Mouse (Mus musculus) limb, embryonic 13.5 days (tissue): ENCODE data around the gene Rsph1. TPM values are rescaled to one million over a fixed set of nuclear protein-coding genes. Genes with fewer than 3 reads are reported as not detected.

Experiments
- ATAC-seq: fragments of 200-750 bp; cut with Nextera tagmentation; 2 replicates; pipeline ENCODE4 v1.8.0; 2017; ENCODE audit warnings: low read depth, moderate number of reproducible peaks, moderate TSS enrichment; ENCODE audit not compliant: low FRiP score
- H3K27ac ChIP-seq: fragments of 300-500 bp; sonication (generic); 2 replicates; pipeline ENCODE4 v1.5.1; 2015; ENCODE audit warnings: inconsistent platforms, mild to moderate bottlenecking, moderate library complexity
- H3K27me3 ChIP-seq: fragments of 300-500 bp; sonication (generic); 2 replicates; pipeline ENCODE4 v1.6.1; 2015; ENCODE audit warnings: mild to moderate bottlenecking, inconsistent platforms
- H3K36me3 ChIP-seq: fragments of 300-500 bp; sonication (generic); 2 replicates; pipeline ENCODE4 v1.6.1; 2015; ENCODE audit warnings: inconsistent platforms, mild to moderate bottlenecking, moderate library complexity
- H3K4me1 ChIP-seq: fragments of 300-500 bp; sonication (generic); 2 replicates; pipeline ENCODE4 v1.6.1; 2015; ENCODE audit warnings: inconsistent platforms
- H3K4me2 ChIP-seq: fragments of 300-500 bp; sonication (generic); replicated peaks from 2 replicates; pipeline ENCODE4 v1.6.1; 2015; ENCODE audit warnings: inconsistent platforms, mild to moderate bottlenecking, moderate library complexity
- H3K4me3 ChIP-seq: fragments of 300-500 bp; sonication (generic); 2 replicates; pipeline ENCODE4 v1.5.1; 2015; ENCODE audit warnings: moderate library complexity, mild to moderate bottlenecking, inconsistent platforms
- H3K9ac ChIP-seq: fragments of 300-500 bp; sonication (generic); 2 replicates; pipeline ENCODE4 v1.6.1; 2015; ENCODE audit warnings: mild to moderate bottlenecking, inconsistent platforms
- H3K9me3 ChIP-seq: fragments of 300-500 bp; sonication (generic); 2 replicates; pipeline ENCODE4 v1.6.1; 2016; ENCODE audit warnings: inconsistent platforms
- WGBS: fragments of 180-500 bp; shearing (Covaris S2); methylation state at CpG from one replicate; pipeline ENCODE4 v1.1.7; 2015; 5-methylcytosine and 5-hydroxymethylcytosine counted together
- polyA plus RNA-seq: library from polyadenylated mRNA; unstranded; fragments of >200 nt; fragmentation: Nextera tagmentation; extraction: Ambion mirVana; gene quantifications from 2 replicates; pipeline ENCODE4 v1.2.1, GENCODE M21; 2015

Rsph1 gene
- polyA plus RNA-seq, 1 experiment from 2014 or later = 0.48 TPM

GRCm38 (mm10) chr17:31285867-31286266 lies 8.7 kb upstream of the Rsph1 start:
- no peak for ATAC-seq
- 85% methylated on average over 2 of the region's 2 CpGs for WGBS

DNA sequence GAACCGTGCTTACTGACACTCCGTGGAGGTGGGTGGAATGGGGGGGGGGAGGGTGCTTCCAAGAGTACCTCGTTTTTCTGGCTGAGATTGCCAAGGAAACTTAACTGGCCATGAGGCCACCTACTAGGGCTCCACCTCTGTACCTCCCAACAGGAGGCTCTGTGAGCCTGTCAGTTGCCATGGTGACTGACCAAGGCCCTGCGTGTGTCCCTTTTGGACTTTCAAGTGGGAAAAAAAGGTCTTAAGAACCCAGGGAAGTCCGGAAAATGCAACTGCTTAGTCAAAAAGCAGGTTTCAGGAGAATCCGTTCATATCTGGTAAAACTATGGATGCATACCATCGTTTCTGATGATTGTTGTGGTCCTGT lies 5.5 kb upstream of the Rsph1 start:
- H3K4me2 ChIP-seq = no peak overlapping the region
- no peak overlapping the region for H3K27ac ChIP-seq
- whole genome bisulfite sequencing = 28% methylated on average over 7 of the region's 7 CpGs
- H3K9ac ChIP-seq = no peak overlapping the region
- no peaks in the 10 kb centered on the region for H3K9me3 ChIP-seq
- H3K4me3 ChIP-seq = no peak overlapping the region
- no peaks in the 10 kb centered on the region for H3K36me3 ChIP-seq
- ATAC-seq = no peak
- no peaks in the 10 kb centered on the region for H3K27me3 ChIP-seq
- H3K4me1 ChIP-seq = no peaks in the 10 kb centered on the region

More at GRCm38 (mm10) chr17:31285867-31286266, 8.7 kb upstream of the Rsph1 start:
- Histone ChIP-seq H3K4me1 (no peaks in the 10 kb centered on the region), H3K27me3 (0 out of 2 replicates have a peak, but pooled peaks cover 3% of the 10 kb centered on the region), H3K36me3 (no peaks in the 10 kb centered on the region), H3K9me3 (no peaks in the 10 kb centered on the region), H3K9ac (no peak overlapping the region), H3K27ac (no peak overlapping the region), H3K4me2 (no peak overlapping the region), H3K4me3 (no peak overlapping the region)

- Histone ChIP-seq H3K36me3 (no peaks in the 10 kb centered on the region), H3K4me2 (no peak overlapping the region), H3K27ac (no peak overlapping the region), H3K9me3 (no peaks in the 10 kb centered on the region), H3K27me3 (no peaks in the 10 kb centered on the region), H3K4me3 (no peak overlapping the region), H3K9ac (no peak overlapping the region), H3K4me1 (0 out of 2 replicates have a peak, but pooled peaks cover 4% of the 10 kb centered on the region)
- ATAC-seq = no peak
- 50% methylated on average over 19 of the region's 19 CpGs for WGBS
Measured at GRCm38 (mm10) chr17:31281830-31282686, 4.9 kb upstream of the Rsph1 start.

- 73% methylated on average over 6 of the region's 6 CpGs for WGBS
- Histone ChIP-seq H3K36me3 (no peaks in the 10 kb centered on the region), H3K27me3 (peaks cover 4% of the 10 kb centered on the region; the same call in 1 of the 2 replicates), H3K9me3 (no peaks in the 10 kb centered on the region), H3K27ac (no peak overlapping the region), H3K4me1 (peaks cover 8% of the 10 kb centered on the region; the same call in 1 of the 2 replicates), H3K4me3 (no peak overlapping the region), H3K4me2 (no peak overlapping the region), H3K9ac (no peak overlapping the region)
- no peak for ATAC-seq
Measured at GRCm38 (mm10) chr17:31280269-31280668, 3.1 kb upstream of the Rsph1 start.

GRCm38 (mm10) chr17:31279541-31279940 lies 2.4 kb upstream of the Rsph1 start:
- no peak overlapping the region for H3K4me2 ChIP-seq
- H3K4me3 ChIP-seq = no peak overlapping the region
- WGBS = 74% methylated on average over 9 of the region's 9 CpGs
- no peak for ATAC-seq
- H3K9me3 ChIP-seq = no peaks in the 10 kb centered on the region
- peaks cover 8% of the 10 kb centered on the region; the same call in 1 of the 2 replicates for H3K4me1 ChIP-seq
- no peak overlapping the region for H3K9ac ChIP-seq
- H3K27me3 ChIP-seq = peaks cover 4% of the 10 kb centered on the region; the same call in 1 of the 2 replicates
- H3K36me3 ChIP-seq = no peaks in the 10 kb centered on the region
- no peak overlapping the region for H3K27ac ChIP-seq

- Histone ChIP-seq H3K4me1 (peaks cover 8% of the 10 kb centered on the region; the same call in 1 of the 2 replicates), H3K27ac (no peak overlapping the region), H3K36me3 (no peaks in the 10 kb centered on the region), H3K4me2 (no peak overlapping the region), H3K27me3 (peaks cover 4% of the 10 kb centered on the region; the same call in 1 of the 2 replicates), H3K9me3 (no peaks in the 10 kb centered on the region), H3K4me3 (no peak overlapping the region), H3K9ac (no peak overlapping the region)
- ATAC-seq = no peak
- WGBS = 76% methylated on average over 4 of the region's 4 CpGs
Measured at GRCm38 (mm10) chr17:31277931-31278330, 748 bp upstream of the Rsph1 start.

DNA sequence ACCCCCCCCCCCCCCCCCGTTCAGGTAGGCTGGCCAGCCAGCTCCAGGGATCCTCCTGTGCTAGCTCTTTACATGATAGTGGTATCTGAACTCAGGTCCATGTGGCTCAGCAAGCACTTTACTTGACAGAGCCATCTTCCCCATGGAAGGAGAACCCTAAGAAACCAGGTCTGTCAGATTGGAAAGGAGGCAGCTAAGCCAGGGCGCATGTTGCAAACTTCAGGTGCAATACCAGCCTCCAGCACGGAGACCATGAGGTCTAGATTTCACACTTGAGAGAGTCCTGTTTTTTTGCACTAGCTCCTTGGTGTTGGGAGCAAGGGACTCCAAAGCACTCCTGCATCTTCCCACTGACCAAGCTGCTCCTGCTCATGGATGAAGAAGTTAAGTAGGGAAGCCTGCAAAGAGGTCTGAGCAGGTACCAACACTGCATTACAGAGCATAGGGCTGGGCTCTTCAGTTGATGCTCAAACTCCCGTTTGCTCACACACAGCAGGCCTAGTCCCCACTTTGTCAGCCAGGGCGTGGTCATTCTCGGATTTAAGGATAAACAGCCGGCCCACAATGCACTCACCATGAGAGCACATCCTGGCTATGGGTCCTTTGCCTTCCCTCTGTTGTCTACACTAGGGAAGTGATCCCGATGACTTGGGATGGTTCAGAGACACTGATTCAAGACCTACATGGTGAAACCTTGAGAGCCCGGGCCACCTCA lies 819 bp downstream of the Rsph1 start:
- Histone ChIP-seq H3K36me3 (no peaks in the 10 kb centered on the region), H3K4me2 (peak overlapping the region; percentile 89), H3K27ac (no peak overlapping the region), H3K9me3 (no peaks in the 10 kb centered on the region), H3K9ac (peak overlapping the region; percentile 66), H3K27me3 (peaks cover 4% of the 10 kb centered on the region; the same call in 1 of the 2 replicates), H3K4me1 (peaks cover 8% of the 10 kb centered on the region; the same call in 1 of the 2 replicates), H3K4me3 (peak overlapping the region; percentile 51)
- no peak for ATAC-seq
- 24% methylated on average over 9 of the region's 9 CpGs for WGBS

DNA sequence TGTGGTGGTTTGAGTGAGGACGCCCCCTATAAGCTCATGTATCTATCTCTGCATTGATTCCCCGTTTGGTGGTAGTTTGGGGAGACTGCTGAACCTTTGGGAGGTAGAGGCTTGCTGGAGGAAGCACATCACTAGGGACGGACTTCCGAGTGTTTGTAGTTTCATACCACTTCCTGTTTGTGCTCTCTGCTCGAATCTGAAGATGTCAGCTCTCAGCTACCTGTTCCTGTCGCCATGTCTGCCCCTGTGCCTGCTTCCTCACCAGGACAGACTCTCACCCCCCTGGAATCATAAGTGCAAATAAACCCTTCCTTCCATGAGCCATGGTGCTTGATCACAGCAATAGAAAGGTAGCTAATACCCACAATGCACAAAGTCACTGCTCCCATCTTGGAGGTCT lies 2.0 kb downstream of the Rsph1 start:
- Histone ChIP-seq H3K4me2 (no peak overlapping the region), H3K36me3 (no peaks in the 10 kb centered on the region), H3K27me3 (peaks cover 4% of the 10 kb centered on the region; the same call in 1 of the 2 replicates), H3K9ac (no peak overlapping the region), H3K4me3 (no peak overlapping the region), H3K9me3 (no peaks in the 10 kb centered on the region), H3K27ac (no peak overlapping the region), H3K4me1 (peaks cover 8% of the 10 kb centered on the region; the same call in 1 of the 2 replicates)
- 72% methylated on average over 6 of the region's 6 CpGs for WGBS
- ATAC-seq = no peak

DNA sequence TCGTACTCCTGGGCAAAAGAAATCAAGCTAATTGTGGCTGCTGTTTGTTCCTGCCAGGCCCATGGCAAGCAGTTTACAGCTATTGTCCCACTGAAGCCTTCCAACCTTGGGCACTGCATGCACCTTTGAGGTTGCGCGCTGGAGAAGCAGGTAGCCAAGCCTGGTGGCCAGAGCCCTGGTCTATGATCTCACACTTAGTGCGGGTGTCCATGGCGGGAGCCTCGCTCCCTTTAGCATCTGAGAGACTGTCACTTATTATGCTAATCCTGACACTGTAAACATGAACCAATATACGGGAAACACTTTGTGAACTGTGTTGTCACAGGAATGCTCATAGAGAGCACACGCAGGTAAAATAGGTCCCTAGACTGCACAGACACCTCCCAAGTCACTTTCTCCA lies 3.6 kb downstream of the Rsph1 start:
- H3K4me3 ChIP-seq = no peak overlapping the region
- H3K36me3 ChIP-seq = no peaks in the 10 kb centered on the region
- no peak for ATAC-seq
- no peak overlapping the region for H3K4me2 ChIP-seq
- no peaks in the 10 kb centered on the region for H3K9me3 ChIP-seq
- H3K9ac ChIP-seq = no peak overlapping the region
- WGBS = 88% methylated on average over 8 of the region's 8 CpGs
- H3K4me1 ChIP-seq = peaks cover 8% of the 10 kb centered on the region; the same call in 1 of the 2 replicates
- no peak overlapping the region for H3K27ac ChIP-seq
- peaks cover 4% of the 10 kb centered on the region; the same call in 1 of the 2 replicates for H3K27me3 ChIP-seq

DNA sequence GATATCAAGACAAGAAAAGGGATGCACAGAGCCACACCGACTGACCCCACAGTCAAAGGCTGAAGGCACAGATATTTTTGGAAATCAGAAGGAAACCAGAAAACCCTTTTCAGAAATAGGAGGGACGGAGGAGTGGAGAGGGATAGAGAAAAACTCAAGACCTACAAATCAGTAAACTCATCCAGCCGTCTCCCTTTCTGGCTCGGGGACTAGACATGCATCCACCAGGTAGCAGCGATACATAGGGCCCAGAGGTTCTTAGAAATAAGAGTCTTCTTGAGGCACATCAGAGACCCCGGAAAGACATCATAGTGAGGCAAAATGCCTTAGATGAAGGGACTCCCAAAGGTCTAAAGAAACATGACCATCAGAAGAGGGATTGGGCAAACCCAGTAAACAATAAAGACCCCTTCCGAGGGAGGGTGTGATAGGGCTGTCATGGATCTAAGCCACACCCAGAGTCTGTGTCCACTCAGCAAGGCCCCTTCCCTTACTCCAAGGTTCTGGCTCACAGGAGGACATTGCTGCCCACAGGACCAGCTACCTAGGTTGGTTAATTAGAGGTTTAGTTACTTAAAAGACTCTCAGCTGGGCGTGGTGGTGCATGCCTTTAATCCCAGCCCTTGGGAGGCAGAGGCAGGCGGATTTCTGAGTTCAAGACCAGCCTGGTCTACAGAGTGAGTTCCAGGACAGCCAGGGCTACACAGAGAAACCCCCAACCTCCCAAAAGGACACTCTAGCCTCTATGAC lies 4.6 kb downstream of the Rsph1 start:
- H3K4me2 ChIP-seq = no peak overlapping the region
- ATAC-seq = no peak
- H3K27ac ChIP-seq = no peak overlapping the region
- H3K36me3 ChIP-seq = no peaks in the 10 kb centered on the region
- no peaks in the 10 kb centered on the region for H3K9me3 ChIP-seq
- peaks cover 4% of the 10 kb centered on the region; the same call in 1 of the 2 replicates for H3K27me3 ChIP-seq
- WGBS = 87% methylated on average over 9 of the region's 9 CpGs
- no peak overlapping the region for H3K4me3 ChIP-seq
- no peak overlapping the region for H3K9ac ChIP-seq
- peaks cover 8% of the 10 kb centered on the region; the same call in 1 of the 2 replicates for H3K4me1 ChIP-seq

GRCm38 (mm10) chr17:31271136-31271851 lies 5.9 kb downstream of the Rsph1 start:
- Histone ChIP-seq H3K27ac (no peak overlapping the region), H3K9me3 (no peaks in the 10 kb centered on the region), H3K4me2 (no peak overlapping the region), H3K27me3 (peaks cover 2% of the 10 kb centered on the region; the same call in 1 of the 2 replicates), H3K4me3 (no peak overlapping the region), H3K36me3 (no peaks in the 10 kb centered on the region), H3K4me1 (no peaks in the 10 kb centered on the region), H3K9ac (no peak overlapping the region)
- ATAC-seq = no peak
- 97% methylated on average over 2 of the region's 7 CpGs for WGBS
